Mouse (Mus musculus) spleen, embryonic (tissue): ENCODE results near the gene Ncf1.

Experiments
- CTCF ChIA-PET: fragments of 350-600 bp; sonication (Branson Sonifier 250); formaldehyde crosslinking; loops from one replicate; lab custom pipeline; 2022; lab: Charles Lee

The Ncf1 gene

DNA sequence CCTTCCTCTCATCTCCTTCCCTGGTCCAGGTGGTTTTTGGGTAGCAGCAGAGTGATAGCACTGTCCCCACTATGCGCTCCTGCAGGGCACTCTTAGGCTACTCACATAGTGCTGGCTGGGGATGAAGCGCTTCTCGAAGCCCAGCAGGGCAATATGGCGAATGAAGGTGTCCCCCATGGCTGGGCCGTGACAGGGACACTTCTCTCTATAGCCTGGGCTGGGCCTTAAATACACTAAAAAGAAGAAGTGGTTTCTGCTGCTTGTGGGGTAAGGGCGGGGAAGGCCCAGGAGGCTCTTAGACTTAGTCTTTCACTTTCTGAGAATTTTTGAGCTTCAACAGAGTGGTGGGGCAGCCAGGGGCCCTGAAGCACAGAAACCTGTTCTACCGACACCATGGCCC, at the start of gene Ncf1:
Gene Ncf1, minus strand, starts transcription at position 235 of the 400 bp plus-strand sequence.
- CTCF ChIA-PET = no interaction called here

DNA sequence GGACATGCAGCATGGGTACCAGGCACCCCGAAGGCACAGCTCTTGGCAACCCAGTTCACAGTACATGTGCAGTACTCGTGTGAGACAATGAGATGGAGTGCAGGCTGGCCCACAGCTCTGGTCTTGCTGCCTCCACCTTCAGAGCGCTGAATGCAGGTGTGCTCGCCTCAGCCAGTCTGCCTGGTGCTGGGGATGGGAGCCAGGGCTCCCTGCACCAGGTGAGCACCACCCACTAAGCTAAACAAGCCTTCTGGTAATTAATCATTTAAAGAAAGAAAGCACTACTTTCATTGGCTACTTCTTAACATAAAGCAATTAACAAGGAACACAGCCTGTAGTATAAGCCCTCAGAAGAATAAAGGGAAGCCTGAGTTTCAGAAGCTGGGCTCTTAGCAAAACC, 47.7 kb upstream of the Ncf1 start:
- CTCF ChIA-PET = no interaction called here

DNA sequence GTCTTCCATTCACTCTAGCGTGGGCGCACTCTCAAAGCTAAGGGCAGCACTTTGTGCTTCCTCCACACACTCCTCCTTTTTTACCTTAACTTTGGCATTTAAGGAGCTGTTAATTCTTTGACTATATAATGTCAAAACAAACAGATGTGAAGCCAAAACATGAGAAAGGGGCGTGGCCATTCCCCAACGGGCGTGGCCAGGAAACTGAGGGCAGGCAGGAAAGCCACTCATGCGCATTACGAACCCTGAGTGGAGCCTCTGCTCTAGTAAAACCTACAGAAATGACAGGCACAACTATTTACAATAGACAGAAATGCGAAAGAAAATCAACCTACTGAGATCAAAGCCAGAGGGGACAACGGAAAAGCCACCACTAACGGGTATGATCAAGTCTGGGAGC, 46.1 kb upstream of the Ncf1 start:
- CTCF ChIA-PET = no interaction called here

DNA sequence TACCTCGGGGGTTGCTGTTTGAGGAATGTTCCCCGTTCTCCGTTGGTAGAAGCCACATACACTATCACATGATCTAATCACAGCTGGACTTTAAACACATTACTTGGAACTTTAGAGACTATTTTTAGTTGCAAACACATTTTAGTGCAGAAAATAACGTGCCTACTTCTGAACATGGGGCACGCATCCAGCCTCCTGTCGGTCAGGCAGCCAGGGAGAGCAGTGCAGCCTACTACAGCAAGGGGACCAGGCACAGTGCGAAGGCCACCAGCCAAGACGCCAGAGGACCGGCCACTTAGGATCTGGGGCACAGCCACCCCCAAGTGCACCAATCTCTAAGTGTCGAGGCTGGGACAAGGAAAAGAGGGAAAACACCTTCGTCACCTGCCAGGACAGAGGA, 45.6 kb upstream of the Ncf1 start:
- CTCF ChIA-PET = no interaction called here

DNA sequence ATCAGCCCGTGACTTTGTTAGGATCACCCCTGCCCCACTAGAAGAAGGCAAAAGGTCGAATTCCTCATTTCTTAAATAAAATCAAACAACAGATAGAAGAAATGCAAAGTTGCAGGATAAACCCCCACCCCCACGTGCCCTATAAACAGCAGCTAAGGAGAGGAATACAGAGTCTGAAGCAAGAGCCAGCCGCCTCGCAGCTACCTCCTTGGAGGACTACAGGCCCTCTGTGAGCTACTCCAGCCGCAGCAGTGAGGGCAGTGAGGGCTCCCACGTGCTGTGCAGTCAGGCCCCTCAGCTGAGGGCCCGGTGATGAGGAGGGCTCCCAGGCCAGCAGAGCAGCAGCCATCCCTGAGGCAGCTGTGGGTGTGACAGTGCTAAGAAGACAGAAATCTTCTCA, 44.3 kb upstream of the Ncf1 start:
- CTCF ChIA-PET = no interaction called here

DNA sequence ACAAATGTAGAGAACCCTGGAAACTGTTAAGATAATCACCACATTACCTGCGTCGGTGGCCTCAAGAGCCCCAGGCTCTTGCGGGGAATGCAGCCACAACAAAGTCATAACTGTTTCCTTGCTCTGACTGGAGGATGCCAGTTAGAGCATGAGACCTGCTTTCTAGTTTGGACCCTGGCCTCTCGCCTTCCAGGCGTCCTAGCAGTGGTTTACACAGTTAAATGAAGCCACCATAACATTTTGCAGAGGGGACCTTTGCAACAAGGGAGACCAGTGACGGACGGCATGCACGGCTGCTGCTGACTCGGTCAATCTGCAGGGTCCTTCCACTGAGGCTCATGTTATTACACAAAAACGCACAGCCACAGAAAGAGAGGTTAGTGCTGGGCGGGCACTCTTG, 43.3 kb upstream of the Ncf1 start:
- CTCF ChIA-PET = no interaction called here

DNA sequence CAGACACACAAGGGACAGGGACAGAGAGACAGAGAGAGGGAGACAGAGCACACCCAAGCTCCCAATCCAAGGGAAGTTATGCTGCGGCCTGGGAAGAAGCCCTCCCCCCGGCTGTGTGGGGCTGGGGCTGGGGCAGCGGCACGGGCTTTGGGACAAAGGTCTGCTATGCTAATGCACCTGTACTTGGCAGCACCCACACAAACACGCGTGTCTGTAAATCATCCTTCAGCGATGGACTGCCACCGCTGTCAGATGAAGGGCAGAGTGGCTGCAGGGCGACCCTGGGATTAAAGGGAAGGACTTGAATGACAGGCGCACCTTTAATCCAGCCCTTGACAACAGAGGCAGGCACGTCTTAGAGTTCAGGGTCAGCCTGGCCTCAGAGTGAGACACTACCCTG, 42.0 kb upstream of the Ncf1 start:
- CTCF ChIA-PET = interaction anchor here (0.5 kb wide), 1 partner anchor 10 kb away, joined by 3 read pairs; no protein-coding TSS in a partner anchor

DNA sequence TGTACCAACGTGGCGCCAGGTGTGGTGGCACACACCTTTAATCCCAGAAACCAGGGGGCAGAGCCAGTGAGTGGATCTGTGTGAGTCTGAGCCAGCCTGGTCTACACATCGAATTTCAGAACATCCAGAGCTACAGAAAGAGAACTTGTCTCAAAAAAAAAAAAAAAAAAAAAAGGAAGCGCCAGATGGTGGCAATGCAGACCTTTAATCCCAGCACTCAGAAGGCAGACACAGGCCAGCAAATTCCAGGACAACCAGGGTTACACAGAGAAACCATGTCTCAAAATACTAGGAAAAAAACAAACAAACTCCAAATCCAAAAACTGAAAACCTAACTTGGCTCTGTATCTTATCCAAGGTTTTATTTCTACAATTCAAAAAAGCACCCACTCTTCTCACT, 41.1 kb upstream of the Ncf1 start:
- CTCF ChIA-PET = interaction anchor here (0.6 kb wide), 1 partner anchor 50 kb away, joined by 9 read pairs; no protein-coding TSS in a partner anchor

DNA sequence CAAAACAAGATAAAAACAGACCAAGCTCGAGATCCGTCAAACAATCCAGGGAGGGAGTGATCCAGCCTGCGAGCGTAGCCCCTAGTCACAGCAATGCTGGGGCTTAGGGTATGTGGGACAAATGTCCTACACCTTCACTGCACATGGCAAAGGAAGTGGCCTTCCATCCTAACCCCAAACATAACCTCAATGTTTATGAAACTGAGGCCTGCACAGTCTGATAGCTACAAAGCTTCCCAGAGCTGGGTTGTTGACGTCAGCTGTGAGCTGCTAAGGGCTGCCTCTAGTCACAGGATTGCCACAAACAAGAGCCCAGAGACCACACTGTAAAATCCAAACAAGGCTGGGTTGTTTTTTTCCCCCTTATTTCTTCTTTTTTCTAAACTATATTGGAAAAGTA, 40.3 kb upstream of the Ncf1 start:
- CTCF ChIA-PET = no interaction called here

DNA sequence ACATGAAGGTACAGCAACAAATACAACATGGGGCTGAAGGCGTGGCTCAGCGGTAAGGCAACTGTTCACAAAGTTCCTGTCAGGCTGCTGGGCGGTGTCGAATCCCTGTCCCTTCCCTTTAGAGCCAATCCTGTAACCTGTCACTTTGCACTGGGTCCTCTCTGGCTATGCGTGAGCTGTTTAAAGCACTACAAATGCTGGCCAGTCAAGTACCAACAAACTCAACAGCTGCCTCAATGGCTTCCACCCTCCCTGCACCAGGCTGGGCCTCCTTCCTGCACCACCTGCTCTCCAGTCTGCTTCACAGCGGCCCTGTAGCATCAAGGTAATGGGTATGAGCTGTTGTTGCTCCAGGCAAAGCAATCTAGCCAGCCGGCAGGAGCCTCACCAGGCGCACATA, 39.3 kb upstream of the Ncf1 start:
- CTCF ChIA-PET = interaction anchor here (0.6 kb wide), 1 partner anchor 13 kb away, joined by 3 read pairs; no protein-coding TSS in a partner anchor

DNA sequence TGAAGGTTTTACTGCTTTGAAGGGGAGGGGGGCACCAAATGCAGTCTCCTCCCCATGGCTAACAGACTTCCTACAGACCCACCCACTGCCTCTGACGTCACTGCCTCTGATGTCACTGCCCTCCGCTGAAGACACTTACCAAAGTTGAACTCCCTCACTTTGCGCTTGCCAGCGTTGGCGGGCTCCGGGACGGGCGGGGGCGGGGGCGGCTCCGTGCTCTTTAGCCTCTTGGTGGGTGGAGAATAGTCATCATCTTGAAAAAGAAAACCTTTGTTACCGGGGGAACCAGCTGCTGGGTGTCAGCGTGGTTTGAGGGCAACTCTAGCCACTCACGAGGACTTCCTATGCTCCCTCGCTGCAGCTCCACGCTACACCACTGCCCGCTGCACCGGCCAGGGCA, 37.0 kb upstream of the Ncf1 start:
- CTCF ChIA-PET = no interaction called here

DNA sequence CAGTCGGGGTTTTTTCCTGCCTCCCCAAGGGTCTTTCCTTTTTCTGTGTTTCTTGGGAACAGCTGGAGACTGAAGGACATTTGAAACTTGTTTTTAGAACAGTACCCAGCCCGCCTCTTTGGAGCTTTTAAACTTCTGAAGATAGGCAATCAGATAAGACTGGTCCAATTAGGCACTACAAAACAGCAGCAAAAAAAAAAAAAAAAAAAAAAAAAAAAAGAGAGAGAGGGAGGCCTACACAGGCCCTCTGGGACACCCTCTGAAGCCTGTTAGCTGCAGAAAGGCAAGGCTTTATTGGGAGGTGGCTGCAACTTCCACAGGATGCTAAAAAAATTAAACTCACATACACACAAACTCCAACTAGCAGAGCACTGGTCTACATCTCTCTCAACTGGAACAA, 36.5 kb upstream of the Ncf1 start:
- CTCF ChIA-PET = no interaction called here

DNA sequence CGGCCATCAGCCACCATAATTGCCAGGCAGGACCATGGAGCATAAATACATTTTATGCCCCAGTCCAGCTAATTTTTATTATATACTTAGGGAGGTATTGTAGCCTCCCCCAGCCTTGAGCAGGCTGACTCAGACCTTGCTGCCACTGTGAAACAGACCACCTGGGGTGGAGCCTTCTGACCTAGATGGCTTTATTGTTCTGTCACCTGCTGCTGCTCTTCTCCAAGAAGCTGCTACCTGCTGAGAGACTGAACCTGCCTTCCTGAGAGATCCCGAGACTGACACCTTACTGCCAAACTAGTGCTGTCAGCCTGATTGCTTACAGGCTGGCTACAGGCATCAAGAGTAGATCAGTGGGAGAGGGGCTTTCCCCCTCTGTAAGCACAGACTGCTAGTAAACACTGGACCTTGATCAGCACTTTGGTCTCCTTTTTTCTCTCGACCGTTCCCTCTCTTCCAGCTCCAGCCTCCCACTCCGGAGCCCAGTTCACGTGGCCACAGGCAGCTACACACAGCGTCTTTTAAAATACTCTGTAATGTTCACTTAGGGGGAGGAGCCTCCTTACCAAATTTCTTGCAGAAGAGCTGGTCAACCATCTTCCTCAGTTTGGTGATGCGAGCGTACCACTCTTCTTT, 30.7 kb upstream of the Ncf1 start:
- CTCF ChIA-PET = interaction anchor here (0.6 kb wide), 1 partner anchor 94 kb away, joined by 3 read pairs; no protein-coding TSS in a partner anchor

DNA sequence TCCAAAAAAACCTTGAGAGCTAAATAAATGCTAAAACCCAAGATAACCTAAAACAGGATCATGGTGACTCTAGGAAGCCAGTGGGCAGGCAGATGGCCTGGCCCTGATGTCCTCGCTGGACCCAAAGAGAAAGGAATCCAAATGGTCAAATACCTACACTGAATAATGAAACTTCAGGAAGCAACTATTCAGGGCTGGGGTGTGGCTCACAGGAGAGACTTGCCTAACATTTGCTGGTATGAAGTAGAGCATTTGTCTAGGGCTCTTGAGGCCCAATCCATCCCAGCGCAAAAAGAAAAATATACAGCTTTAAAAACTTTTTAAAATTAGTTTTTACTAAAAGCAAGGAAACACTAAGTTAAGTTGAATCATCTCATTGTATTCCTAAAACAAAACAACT, 29.5 kb upstream of the Ncf1 start:
- CTCF ChIA-PET = no interaction called here

DNA sequence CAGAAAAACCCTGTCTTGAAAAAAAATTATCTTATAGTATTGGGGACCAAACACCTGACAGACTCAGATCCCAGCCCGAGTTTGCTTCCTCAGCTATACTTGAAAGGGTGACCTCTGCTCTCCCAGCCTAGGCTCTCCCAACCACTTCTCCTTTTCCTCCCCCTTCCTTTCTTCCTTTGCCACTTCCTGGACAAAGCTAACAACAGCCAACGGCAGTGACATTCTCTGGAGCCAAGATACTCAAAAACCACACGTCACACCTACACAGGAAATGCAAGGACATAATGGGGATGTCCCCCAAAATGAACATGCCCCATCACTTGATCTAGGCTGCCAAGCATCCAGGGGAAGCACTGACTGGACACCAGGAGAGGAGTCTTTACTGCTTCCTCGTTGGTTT, 29.0 kb upstream of the Ncf1 start:
- CTCF ChIA-PET = interaction anchor here (0.5 kb wide), 1 partner anchor 45 kb away, joined by 3 read pairs; no protein-coding TSS in a partner anchor

DNA sequence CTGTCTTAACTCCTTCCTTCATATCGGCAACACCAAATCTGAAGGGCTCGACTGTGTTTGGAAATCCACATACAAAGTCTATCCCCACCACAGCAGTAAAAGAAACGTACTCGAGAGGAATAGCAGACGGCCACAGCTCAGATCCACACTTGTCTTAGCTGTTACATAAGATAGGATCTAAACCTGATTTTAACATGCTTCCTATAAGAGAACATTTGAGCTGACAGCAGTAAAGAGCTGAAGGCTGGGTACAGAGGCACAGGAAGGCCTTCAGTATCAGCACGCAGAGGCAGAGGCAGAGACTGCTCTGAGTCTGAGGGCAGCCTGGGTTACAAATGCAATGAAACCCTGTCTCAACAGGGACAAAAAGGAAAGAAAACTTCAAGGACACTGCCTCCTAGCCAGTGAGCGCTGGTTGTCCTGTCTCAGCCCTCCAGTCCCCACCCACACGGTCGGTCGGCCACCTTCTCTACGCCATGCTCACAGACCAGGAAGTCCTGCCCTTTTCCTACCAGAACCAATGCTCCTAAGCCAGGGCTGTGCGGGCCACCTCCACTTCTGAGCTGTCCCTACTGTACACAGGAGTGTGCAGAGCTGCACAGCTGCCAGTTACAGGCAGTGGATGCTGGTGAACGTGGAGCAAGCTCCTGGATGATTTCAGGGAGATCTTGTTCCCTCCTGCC, 28.1 kb upstream of the Ncf1 start:
- CTCF ChIA-PET = no interaction called here

DNA sequence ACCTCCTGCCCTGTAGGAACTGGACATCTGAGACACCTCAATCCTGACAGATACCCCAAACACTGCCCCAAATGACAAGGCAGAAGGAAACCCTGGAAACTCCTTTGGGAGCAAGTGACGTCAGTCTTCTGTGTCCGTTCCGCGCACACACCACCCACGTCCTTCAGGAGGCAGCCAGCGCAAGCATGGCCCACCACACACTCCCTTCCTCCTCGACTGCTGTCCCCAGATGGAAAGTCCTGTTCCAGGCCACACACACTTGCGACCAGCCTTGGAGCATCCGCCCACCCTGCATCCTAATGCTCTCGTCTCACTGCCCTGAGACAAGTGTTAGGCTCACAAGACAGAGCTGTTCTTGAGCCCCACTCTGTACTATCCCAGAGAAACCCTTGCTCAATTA, 25.9 kb upstream of the Ncf1 start:
- CTCF ChIA-PET = no interaction called here

DNA sequence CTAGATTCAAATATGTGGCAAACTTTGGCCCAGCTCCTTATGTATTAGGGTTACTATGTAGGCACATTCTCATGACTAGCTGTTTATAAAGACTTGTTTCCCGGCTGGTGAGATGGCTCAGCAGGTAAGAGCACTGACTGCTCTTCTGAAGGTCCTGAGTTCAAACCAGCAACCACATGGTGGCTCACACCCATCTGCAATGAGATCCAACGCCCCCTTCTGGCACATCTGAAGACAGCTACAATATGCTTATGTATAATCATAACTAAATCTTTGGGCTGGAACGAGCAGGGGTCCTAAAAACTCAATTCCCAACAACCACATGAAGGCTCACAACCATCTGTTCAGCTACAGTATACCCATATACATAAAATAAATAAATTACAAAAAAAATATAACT, 24.4 kb upstream of the Ncf1 start:
- CTCF ChIA-PET = no interaction called here

DNA sequence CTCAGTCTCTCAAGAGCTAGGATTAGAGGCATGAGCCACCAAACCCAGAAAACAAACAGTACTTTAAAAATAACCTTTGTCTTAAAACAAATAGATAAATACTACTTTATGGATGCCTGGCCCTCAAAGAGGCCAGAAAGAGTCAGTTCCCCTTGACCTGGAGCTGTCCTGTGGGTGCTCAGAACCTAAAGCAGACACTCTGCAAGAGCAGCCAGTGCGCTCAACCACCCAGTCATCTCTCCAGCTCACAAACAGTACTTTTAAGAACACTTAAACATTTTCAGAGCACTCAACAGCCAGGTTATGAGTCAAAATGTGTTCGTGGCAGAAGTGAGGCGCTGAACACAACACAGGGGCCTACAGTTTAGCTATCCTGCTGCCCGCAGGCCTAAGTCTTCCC, 21.7 kb upstream of the Ncf1 start:
- CTCF ChIA-PET = no interaction called here

DNA sequence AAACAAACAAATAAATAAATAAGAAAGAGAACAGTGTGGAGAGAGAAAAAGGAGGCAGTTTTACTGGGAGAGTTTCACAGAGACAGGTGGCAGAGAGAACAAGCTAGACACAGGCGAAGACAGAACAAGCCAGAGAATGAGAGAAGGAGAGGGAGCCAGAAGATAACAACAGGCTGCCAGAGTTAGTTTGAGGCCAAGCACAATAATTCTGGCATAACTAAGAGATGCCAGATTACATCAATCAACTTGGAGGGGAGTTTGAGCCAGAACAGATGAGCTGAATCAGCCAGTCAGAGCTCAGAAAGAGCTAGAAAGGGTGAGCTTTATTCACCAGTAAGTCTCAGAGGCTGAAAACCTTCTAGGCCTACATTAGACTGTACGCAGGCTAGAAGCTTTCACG, 21.2 kb upstream of the Ncf1 start:
- CTCF ChIA-PET = no interaction called here

DNA sequence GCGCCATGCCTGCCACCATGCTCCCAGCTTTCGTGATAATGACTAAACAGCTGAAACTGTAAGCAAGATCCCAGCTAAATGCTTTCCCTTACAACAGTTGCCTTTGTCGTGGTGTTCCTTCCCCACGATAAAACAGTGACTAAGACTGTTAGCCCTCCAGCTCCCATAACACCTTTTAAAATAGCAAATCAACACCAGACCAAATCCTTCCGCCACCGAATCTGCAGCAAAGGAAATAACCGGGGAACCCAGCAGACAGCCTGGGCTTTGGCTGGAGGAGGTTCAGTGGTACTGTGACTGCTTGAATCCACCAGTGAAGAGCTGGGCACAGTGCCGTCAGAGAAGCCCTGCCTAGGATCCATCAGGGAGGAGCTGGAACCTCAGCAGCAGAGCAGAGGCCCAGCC, 19.8 kb upstream of the Ncf1 start:
- CTCF ChIA-PET = interaction anchor here (0.6 to 0.9 kb wide), 2 partner anchors 23 to 1845 kb away, joined by 3 to 4 read pairs; no protein-coding TSS in a partner anchor

DNA sequence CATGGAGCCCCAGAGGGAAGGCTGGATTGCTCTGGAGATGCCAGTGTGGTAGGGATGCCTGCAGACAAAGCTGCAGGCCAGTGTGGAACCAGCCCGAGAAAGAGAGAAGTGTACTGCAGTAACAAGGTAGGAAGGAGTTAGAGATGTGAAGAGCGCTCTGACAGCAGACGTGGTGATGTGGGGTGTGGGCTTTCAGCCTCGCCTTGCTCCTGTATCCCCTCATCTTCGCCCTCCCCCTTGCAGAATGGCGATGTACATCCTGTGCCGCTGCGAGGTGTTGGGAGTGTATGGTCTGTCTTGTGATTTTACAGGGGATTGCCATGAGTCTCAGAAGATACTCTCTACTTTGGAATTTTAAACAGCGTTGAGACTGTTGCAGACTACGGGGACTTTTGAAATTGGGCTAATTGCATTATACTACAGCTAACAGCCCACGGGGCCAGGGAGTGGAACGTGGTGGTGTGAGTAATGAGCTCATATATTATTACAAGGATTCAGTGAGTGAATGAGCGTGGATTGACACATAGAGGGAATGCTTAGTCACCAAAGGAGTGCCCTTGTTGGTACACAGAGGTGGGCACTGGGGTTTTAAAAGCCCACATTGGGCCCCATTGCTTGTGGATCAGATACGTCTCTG, 19.3 kb upstream of the Ncf1 start:
- CTCF ChIA-PET = interaction anchor here (0.9 kb wide), 1 partner anchor 22 kb away, joined by 3 read pairs; no protein-coding TSS in a partner anchor

DNA sequence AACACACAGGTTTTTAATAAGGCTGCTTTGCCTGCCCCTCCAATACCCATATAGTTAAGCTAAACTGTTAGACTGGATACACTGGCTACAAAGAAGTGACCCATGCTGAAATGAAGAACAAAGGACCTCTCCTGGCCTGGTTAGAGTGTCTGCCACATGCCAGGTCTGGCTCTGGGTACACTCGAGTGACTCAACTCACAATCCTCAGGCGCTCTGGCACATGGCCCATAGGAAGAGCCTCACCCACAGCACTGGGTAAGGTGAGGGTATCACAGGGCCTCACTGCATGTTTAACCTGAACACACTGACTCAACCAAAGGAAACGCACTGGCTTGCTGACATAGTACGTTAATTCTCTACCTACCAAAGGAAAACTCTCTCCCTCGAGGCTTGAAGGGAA, 16.7 kb upstream of the Ncf1 start:
- CTCF ChIA-PET = no interaction called here
